Mouse (Mus musculus) ES-CJ7 (cell line): ENCODE data around the gene Dnajb13.

Experiments used
- DNase-seq: peaks from one replicate; pipeline ENCODE4 v3.0.0; 2011; ENCODE audit warnings: low read depth, low spot score

The Dnajb13 gene

DNA sequence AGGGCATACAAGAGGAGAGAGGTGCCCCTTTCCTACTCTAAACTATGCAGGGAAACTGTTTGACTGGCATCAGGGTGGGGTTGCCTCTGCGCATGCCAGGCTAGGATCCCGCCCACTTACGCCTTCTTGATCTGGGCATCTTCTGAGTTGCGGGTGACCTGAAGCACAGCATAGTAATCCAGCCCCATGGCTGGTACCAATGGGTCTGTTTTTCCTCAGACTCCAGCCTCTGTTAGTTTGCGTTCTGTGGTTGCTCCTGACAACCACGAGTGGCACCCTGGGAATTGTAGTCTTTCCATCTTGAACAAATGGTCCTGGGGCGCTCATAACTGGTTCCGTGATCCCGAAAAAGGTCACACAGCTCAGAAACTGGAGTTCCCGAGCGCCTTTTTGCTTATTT lies at the start of gene Dnajb13:
Gene Dnajb13, minus strand, starts transcription at position 388 of the 400 bp plus-strand sequence.
- DNase-seq = peak; percentile 55

DNA sequence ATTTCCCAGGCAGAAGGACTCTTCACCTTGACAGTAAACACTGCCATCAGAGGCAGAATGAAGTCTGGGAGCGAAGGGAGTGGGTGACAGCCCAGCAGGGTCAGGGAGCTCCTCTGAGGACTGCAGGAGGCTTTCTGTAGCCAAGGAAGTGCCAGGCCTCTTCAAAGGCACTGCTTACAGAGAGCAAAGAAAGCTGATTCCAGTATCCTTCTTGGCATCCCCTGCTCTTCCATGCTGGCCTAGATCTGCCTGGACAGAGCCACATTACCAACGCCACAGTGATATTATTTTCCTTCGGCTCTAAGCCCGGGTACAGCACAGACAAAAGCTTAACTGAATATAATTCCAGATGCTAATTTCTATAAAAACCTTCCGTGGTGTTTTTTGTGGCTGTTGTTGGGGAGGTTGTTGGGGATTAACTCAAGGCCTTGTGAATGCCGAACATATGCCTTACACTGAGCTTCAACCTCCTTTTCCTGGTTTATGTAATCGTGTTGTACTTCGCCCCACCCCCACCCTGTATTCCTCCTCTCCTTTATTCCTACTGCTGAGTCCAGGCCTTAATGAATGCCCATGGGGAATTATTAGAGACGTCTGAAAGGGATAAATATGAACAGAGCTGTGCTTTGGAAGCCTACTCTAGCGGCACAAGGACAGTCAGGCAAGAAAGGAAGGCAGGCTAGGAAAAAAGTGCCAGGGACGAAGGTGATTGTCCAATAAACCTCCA lies 47.3 kb upstream of the Dnajb13 start:
- DNase-seq = no peak

DNA sequence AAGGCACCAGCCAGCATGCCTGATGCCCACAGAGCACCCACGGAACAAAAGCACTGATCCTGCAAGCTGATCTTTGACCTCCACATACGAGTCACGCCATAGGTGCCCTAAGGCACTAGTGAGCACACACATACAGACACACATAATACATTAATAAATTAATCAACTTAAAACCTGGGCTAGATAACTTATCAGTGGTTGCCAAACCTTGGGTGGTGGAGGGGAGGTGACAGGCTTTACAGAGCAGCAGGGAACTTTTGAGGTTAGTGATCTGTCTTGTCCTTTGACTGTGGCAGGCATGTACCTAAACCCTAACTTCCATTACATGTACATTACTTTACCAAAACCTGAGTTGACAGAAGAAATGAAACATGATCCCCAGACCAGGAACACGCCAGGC lies 44.6 kb upstream of the Dnajb13 start:
- no peak for DNase-seq

DNA sequence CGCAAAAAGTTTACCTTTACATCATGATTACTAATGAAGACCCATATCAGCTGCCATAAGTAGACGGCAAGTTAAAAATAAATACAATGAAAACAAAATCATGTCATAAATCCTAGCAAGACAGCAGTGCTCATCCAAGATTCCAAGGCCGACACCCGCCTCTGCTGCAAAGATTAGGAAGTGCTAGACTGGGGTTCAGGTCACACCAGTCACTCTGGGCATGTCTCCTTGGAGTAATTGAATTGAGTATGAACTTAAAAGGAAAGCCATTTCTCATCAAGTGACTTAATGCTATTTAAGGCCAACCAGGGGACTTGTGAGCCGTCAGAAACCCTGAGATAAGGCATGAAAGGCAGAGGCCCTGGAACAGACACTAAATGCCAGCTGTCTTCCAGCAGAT lies 42.5 kb upstream of the Dnajb13 start:
- no peak for DNase-seq

DNA sequence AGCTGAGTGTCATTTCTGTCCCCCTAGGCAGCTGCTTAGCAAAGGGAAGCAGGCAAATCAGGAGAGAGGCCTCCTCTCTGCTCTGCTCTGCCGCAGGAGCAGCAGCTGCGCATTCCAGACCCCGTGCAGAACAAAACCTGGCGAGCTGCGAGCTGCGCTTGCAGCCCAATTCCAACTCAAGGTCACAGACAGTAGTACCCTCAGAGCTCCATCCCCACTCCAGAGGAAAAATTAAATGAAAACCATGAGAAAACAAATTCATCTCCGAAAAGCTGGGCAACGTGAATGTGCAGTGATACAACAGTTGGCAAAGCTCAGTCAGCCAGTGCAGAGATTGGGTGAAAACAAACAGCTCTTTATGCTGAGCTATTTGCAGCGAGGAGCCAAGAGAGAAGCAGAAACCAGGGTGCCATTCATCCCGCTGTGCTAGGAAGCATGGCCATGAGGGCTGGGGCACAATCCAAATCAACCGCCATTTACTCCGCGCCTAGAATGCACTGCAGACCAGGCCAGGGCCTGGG lies 40.7 kb upstream of the Dnajb13 start:
- DNase-seq = peak; percentile 59

DNA sequence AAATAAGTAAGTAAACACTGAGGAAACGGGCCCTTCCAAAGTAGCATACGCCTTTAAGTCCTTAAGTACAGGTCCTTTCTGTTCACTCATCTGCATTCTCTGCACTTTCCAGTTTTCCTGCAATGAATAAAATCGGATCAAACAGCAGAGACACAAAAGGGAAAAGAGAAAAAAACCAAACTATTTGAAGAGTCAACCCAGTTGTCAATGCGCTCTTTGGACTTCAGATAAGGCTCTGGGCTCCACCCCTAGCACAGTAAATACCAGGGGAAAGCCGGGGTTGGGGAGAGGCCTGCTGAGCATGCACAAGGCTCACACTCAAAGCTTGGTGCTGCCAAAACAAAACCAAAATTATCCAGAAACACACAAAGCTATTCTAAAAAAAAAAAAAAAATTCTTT lies 40.2 kb upstream of the Dnajb13 start:
- DNase-seq = no peak

DNA sequence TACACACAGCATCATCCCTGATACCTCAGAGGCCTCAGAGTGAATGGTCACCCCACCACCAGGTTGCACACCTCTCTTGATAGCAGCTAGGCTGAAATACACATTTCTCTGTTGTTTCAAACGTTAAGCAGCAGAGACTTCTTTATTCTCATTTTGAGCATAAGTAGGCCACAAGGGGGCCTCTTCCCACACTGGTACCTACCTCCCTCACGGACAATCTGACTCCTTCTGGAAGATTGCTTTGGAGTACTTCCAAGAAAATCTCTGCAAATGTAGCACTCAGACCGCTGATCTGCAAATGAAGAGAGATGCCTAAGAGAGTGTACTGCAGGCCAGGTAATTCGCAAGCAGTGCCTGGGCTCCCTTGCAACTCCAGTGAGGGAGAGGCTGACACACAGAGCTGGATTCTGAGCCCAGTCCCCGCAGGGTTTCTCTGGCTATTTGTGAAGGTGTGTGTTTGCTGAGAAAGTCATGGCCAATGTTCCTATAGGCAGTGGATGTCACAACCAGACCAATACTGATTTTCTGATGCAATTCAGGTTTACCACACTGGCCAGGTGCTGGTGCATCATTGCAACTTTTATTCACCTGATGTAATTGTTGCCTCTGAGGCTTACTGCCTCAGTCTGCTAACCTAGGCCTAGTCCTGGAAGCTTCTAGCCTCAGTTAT lies 35.7 kb upstream of the Dnajb13 start:
- peak; percentile 33 for DNase-seq

DNA sequence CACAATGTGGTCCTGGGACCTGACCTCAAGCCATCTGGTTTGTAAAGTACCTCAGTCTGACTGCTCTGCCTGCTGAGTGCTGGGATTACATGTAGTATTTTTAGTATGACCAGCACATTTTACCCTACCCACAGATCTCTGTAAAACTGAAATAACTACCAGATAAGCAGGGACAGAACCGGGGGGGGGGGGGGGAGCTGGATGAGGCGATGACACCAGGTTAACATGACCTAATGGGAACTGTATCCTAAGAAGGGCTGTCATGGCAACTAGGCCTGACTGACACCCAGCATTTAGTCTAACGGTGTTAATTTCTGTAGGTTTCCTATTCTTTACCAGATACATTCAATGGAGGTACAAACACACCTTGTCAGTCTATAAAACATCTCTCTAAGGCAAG lies 35.0 kb upstream of the Dnajb13 start:
- DNase-seq = no peak

DNA sequence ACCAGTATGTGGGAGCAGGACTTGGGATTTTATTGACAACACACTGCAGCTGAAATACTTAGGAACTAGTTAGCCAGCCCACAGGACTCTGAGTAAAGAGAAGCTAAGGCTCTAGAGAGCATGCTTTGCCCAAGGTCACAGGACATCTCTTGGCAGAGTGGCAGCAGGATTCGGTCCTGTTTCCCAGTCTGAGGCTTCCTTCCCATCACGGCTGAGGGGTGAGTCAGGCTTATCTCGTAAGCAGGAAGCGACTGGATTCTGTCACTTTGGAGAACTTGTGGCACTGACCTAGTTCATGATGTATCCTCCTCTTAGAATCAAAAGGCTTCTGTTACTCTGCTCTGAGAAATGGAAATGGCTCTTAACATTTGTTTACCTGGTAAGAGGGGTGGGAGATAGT lies 32.9 kb upstream of the Dnajb13 start:
- DNase-seq = no peak

DNA sequence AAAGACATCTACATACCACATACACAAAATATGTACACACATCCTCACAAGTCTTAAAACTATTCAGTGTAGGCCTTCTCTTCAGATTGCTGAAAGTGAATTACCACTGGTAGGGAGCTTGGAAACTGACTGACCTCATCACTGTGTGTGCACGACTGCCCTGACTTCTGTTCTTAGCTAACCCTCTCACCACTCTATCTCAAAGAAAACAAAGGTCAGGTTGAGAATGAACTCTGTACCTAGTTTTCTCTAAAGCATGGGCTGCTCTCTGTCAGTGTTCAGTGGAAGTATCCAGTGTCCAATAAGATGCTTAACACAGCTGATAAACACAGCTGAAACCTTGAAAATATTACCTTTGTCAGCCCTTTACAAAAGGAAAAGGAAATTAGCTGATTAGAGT lies 29.7 kb upstream of the Dnajb13 start:
- no peak for DNase-seq

DNA sequence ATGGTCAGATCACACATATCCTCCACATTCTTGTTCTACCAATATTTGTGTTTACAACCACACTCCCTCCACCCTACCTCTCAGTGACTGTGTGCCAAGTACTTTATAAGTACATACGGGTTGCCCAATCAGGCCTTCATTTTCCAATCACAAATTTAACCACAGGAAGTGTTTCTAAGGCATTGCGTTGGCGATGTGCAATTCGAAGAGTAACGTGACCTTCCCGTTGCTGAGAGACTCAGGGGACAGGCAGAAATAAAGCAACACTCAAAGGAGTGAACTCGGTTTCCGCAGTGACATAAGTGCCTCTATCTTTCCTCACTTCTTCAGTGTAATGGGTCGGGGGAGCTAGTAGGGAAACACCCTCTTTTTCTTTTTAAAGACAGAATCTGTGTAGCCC lies 24.8 kb upstream of the Dnajb13 start:
- no peak for DNase-seq

DNA sequence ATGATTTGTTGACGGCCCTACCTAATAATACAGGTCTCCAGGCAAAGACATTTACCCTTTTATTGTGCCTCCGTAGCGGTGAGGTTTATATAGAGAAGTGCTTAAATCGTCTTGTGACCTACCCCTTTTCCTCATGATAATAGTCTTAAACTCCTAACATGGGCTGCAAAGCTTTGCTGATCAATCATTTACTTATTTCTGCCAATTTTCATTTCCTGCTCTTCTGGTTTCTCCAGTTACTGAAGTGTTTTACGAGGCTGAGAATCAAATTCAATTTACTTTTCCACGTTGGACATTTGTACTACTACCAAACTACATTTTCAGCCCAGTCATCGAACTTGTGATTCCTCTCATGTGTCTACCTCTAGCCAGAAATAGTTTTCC lies 22.8 kb upstream of the Dnajb13 start:
- no peak for DNase-seq

DNA sequence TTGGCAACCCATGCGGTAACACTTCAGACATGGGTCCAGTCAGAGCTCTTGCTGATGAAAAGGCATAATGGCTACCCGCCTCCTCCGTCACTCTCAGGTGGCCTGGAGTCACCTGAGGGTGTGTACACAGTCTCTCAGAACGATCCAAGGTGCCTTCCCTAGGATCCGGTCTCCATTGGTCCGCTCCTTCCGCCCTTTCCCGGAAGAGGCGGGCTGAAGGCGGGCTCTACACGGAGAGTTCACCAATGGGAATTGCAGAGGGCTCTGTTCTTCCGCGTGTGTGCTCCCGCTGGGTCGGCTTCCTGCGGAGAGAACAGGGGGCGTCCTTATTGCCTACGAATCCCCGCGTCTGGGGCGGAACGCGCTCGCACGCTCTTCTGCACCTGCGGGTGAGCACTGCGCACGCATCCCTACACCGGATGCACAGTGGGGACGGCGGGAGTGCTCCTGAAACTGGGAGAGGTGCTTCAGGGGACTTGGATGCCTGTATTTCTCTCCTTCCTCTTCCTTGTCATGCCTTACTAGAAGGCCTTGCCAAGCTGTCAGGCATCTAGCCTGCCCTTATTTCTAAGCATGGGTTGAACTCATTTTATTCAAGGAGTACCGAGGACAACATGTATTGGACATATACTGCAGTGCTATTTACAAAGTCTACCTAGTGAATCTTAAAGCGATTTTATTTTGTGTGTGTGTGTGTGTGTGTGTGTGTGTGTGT lies 22.2 kb upstream of the Dnajb13 start, which contains the start of gene Coa4:
Gene Coa4, plus strand, starts transcription at position 268 of the 715 bp plus-strand sequence.
- peak; percentile 96 for DNase-seq

DNA sequence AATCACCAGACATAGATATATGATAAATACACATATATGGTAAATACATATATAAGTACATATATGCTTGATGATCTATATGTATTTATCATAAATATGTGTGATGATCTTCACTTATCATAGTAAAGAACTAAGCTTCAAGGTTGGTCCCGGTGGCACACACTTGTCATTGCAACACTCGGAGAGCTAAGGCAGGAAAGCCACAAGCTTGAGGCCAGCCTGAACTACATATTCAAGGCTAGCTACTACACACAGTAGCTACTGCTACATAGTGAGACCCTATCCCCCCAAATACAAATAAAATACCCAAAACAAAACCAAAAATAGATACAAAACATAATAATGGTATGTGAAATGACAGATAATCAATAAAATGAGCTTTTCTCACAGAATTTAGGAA lies 21.1 kb upstream of the Dnajb13 start:
- no peak for DNase-seq

DNA sequence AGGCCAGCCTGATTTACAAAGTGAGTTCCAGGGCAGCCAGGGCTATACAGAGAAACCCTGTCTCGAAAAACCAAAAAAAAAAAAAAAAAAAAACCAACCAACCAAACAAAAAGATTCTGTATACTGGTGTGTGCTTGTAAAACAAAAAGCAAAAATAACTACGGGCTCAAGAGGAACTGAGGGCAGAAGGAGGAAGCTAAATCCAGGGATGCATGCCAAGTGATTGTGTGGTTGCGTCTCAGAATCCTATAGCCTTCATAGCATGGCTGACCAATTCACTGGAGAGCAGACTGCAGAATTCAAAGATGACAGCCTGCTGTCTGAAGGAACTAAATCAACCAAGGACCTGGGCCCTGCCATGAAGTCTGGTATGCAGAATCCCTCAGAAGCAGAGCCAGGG lies 19.5 kb upstream of the Dnajb13 start:
- no peak for DNase-seq

DNA sequence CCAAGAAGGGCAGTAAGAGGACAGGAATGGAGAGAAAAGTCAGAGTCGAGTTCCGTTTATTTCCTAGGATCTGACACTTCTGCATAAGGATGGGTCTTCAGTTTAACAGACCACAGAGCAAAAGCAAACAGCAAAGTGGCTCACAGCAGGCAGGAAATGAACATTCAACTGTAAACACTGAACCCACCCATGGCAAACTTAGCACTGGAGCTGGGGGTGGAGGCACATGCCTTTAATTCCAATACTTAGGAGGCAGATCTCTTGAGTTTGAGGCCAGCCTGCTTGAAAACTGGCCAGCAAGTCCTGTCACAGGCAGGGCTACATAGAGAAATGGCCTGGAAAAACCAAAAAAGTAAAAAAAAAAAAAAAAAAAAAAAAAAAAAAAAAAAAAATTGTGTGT lies 18.7 kb upstream of the Dnajb13 start:
- DNase-seq = peak; percentile 45

DNA sequence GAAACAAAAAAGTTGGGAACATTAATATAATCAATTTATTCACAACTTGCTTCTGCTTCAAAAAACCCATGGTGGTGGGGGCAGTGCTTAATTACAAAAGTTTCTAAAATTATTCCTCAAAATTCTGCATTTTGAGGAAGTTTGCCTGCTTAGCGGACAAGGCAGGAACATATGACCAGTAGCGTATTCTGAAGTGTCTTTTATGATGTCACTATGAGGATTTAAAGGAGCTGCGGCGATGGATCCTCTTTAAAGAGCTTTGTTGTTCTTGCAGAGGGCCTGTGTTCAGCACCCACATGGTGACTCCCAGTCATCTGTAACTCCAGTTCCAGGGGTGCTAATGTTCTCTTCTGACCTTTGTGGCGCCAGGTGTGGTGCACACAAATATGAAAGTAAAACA lies 16.0 kb upstream of the Dnajb13 start:
- no peak for DNase-seq

DNA sequence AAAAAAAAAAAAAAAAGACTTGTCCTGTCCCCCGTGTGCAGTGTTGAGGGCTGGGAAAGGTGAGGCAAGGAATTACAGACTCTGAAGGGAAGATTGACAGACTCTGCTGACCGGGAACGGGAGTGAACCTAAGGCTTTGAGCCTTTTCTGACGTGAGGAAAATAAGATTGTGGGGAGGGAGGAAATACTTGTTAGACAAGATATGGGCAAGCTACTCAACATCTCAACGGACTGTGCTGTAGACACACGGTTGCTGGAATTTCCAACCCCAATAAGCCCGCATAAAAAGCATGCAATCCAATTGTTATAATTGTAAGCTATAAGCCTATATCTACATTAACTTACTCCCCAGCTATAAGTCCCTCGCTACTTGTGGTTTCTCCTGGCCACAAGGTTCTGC lies 9.9 kb upstream of the Dnajb13 start:
- DNase-seq = no peak

DNA sequence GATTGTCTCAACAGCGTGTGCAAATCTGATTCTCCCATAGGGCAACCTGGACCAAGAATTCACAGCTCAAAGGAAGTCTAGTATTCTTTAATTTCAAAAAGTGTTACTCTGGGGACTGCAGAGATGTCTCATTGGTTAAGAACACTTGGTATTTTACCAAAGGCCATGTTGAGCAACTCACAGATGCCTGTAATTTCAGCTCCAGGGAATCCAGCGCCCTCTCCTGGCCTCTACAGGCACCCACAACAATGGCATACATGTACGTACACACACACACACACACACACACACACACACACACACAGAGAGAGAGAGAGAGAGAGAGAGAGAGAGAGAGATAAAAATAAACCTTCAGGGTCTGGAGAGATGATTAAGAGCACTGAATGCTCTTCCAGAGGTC lies 7.5 kb upstream of the Dnajb13 start:
- DNase-seq = peak; percentile 57

DNA sequence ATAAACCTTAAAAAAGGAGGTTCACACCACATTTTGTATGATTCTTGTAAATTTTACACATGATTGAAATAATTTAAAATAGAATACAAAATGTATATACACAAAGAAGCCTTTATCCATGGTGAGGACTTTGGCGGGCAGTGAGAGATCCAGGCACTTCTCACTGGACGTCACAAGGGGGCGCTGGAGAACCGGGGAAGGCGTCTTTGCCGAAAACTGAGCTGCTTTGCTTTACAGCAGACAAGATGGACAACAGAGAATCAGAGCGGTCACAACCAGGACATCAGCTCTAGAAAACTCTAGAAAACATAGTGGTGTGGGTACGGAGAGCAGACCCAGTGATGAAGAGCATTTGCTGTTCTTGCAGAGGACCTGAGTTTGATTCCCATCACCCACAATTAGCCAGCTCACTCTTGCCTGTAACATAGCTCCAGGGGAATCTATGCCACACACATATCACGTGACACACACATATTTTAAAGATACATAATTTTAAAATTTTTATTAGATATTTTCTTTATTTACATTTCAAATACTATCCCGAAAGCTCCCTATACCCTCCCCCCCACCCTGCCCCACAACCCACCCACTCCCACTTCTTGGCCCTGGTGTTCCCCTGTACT lies 6.0 kb upstream of the Dnajb13 start:
- peak; percentile 82 for DNase-seq

DNA sequence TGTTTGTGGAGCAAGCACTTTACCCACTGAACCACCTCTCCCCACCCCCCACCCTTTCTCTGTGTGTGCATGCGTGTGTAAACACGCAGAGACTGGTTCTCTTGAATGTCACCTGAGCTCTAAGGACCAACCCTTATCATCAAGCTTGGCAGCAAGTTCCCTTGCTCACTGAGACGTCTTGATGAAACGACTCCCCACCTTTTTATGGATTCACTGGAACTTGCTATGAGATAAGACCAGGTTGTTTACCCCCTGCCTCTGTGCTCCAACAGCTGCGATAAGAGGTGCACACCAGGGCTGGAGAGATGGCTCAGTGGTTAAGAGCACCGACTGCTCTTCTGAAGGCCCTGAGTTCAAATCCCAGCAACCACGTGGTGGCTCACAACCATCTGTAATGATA lies 5.4 kb upstream of the Dnajb13 start:
- DNase-seq = no peak

DNA sequence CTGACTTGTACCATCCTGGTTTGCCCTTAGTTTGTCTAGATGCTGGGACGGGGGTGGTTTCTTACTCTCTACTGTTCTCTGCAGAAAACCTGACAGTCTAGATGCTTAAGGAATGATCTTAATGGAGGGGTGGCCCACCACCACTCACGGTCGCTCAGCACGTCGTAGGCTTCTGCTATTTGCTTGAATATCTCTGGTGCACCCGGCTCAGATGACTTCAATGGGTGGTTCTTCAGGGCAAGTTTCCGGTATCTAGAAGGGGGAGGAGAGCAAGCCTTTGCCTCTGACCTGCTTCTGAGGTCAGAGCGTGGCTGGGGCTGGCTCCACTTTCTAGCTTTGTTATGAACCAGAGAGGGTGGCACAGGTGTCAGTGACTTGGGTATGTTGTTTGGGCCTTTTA lies 3.2 kb downstream of the Dnajb13 start:
- peak; percentile 36 for DNase-seq
